Mouse (Mus musculus) myocyte (in vitro differentiated cells): ENCODE results near the gene Harbi1.

Source experiments
- MAX ChIP-seq: IDR thresholded peaks from one replicate; pipeline ENCODE4 v1.6.1; 2011; ENCODE audit warnings: low read depth, mild to moderate bottlenecking, control low read depth
- MYOD1 ChIP-seq, 3 experiments: IDR thresholded peaks; one replicate each; pipeline ENCODE4 v1.6.1; 2011; ENCODE audit warnings: control low read depth in 2 of 3, low read depth in 2 of 3, mild to moderate bottlenecking in 2 of 3, moderate library complexity in 1 of 3; ENCODE audit not compliant: insufficient read length in 2 of 3, control insufficient read depth in 1 of 3
- MYOG ChIP-seq, 3 experiments: IDR thresholded peaks; one replicate each; pipeline ENCODE4 v1.6.1; 2011; ENCODE audit warnings: control low read depth in 2 of 3, low read depth in 2 of 3, mild to moderate bottlenecking in 2 of 3; ENCODE audit not compliant: insufficient read length in 2 of 3, control insufficient read depth in 1 of 3, insufficient read depth in 1 of 3
- POLR2A ChIP-seq: IDR thresholded peaks from one replicate; pipeline ENCODE4 v1.6.1; 2011; ENCODE audit warnings: low read depth, mild to moderate bottlenecking, control low read depth, moderate library complexity; ENCODE audit not compliant: insufficient read length
- USF1 ChIP-seq: IDR thresholded peaks from one replicate; pipeline ENCODE4 v1.6.1; 2011; ENCODE audit warnings: low read depth, mild to moderate bottlenecking, control low read depth, moderate library complexity

- TF ChIP-seq MYOG (IDR thresholded peaks at IDR 0.05; ENCODE audit: control insufficient read depth in 1 of 3, insufficient read depth in 1 of 3, insufficient read length in 2 of 3, low read depth in 2 of 3) (no peak), POLR2A (no peak), MAX (no peak), USF1 (no peak), MYOD1 (IDR thresholded peaks at IDR 0.05; ENCODE audit: control insufficient read depth in 1 of 3, insufficient read length in 2 of 3, low read depth in 2 of 3) (no peak)
Observed at GRCm38 (mm10) chr2:91695436-91696224, 15.0 kb upstream of the Harbi1 start.
